Mouse (Mus musculus): ENCODE measurements around the gene Homez. TPM values are rescaled to one million over a fixed set of nuclear protein-coding genes. Genes with fewer than 3 reads are reported as not detected.

Gene Homez
- polyA plus RNA-seq, 1 experiment = not detected

GRCm38 (mm10) chr14:54894296-54895151, 23.8 kb upstream of the Homez start:
- Histone ChIP-seq H3K4me3 (ENCODE audit: insufficient read depth, low read depth, low read length) (peak overlapping the region; percentile 73), H3K4me1 (ENCODE audit: control insufficient read depth, insufficient read depth, low read length) (no peaks in the 10 kb centered on the region), H3K27ac (ENCODE audit: insufficient read depth, low read depth, low read length) (peak overlapping the region; percentile 33; the same call in 1 of the 2 replicates)
- no peak for TF ChIP-seq POLR2A (IDR thresholded peaks at IDR 0.05; ENCODE audit: insufficient read depth, low read depth, low read length)
- no peak for TF ChIP-seq CTCF (IDR thresholded peaks at IDR 0.05; ENCODE audit: insufficient read depth, low read depth, low read length)
- under 1% methylated on average over 54 of the region's 54 CpGs for WGBS

GRCm38 (mm10) chr14:54893651-54894181, 23.0 kb upstream of the Homez start:
- WGBS = under 1% methylated on average over 38 of the region's 38 CpGs
- H3K4me3 ChIP-seq (ENCODE audit: insufficient read depth, low read depth, low read length) = peak overlapping the region; percentile 73
- TF ChIP-seq POLR2A (IDR thresholded peaks at IDR 0.05; ENCODE audit: insufficient read depth, low read depth, low read length) = peak; percentile 42; the same call in 1 of the 2 replicates
- TF ChIP-seq CTCF (IDR thresholded peaks at IDR 0.05; ENCODE audit: insufficient read depth, low read depth, low read length) = no peak
- H3K4me1 ChIP-seq (ENCODE audit: control insufficient read depth, insufficient read depth, low read length) = no peaks in the 10 kb centered on the region
- H3K27ac ChIP-seq (ENCODE audit: insufficient read depth, low read depth, low read length) = peak overlapping the region; percentile 87

GRCm38 (mm10) chr14:54892200-54892599, 21.4 kb upstream of the Homez start, which contains the start of gene Pabpn1:
TSS of gene Pabpn1 (plus strand) at chr14:54892500.
- H3K4me1 ChIP-seq (ENCODE audit: control insufficient read depth, insufficient read depth, low read length) = no peaks in the 10 kb centered on the region
- no peak within 1 kb of the TSS for H3K4me3 ChIP-seq (ENCODE audit: insufficient read depth, low read depth, low read length)
- WGBS = 87% methylated on average over 3 of the region's 3 CpGs
- peak within 1 kb of the TSS; percentile 87 for H3K27ac ChIP-seq (ENCODE audit: insufficient read depth, low read depth, low read length)
- TF ChIP-seq CTCF (IDR thresholded peaks at IDR 0.05; ENCODE audit: insufficient read depth, low read depth, low read length) (no peak), POLR2A (IDR thresholded peaks at IDR 0.05; ENCODE audit: insufficient read depth, low read depth, low read length) (no peak)

GRCm38 (mm10) chr14:54885309-54885708, 14.5 kb upstream of the Homez start:
- peaks cover 23% of the 10 kb centered on the region for H3K4me1 ChIP-seq (ENCODE audit: control insufficient read depth, insufficient read depth, low read length)
- H3K4me3 ChIP-seq (ENCODE audit: insufficient read depth, low read depth, low read length) = no peak overlapping the region
- H3K27ac ChIP-seq (ENCODE audit: insufficient read depth, low read depth, low read length) = no peak overlapping the region
- WGBS = 90% methylated on average over 11 of the region's 11 CpGs
- TF ChIP-seq POLR2A (IDR thresholded peaks at IDR 0.05; ENCODE audit: insufficient read depth, low read depth, low read length) (no peak), CTCF (IDR thresholded peaks at IDR 0.05; ENCODE audit: insufficient read depth, low read depth, low read length) (no peak)

- Histone ChIP-seq H3K4me1 (ENCODE audit: control insufficient read depth, insufficient read depth, low read length) (peaks cover 23% of the 10 kb centered on the region), H3K4me3 (ENCODE audit: insufficient read depth, low read depth, low read length) (peak overlapping the region; percentile 72), H3K27ac (ENCODE audit: insufficient read depth, low read depth, low read length) (peak overlapping the region; percentile 58; the same call in 1 of the 2 replicates)
- 34% methylated on average over 21 of the region's 21 CpGs for WGBS
- TF ChIP-seq CTCF (IDR thresholded peaks at IDR 0.05; ENCODE audit: insufficient read depth, low read depth, low read length) (no peak), POLR2A (IDR thresholded peaks at IDR 0.05; ENCODE audit: insufficient read depth, low read depth, low read length) (no peak)
These were observed 13.4 kb upstream of the Homez start for GRCm38 (mm10) chr14:54884022-54884712.

GRCm38 (mm10) chr14:54883154-54884021, 12.6 kb upstream of the Homez start, which contains the start of the genes Bcl2l2 and Gm20521:
TSS of gene Bcl2l2 (plus strand) at chr14:54883377.
TSS of gene Gm20521 (plus strand) at chr14:54883441.
- under 1% methylated on average over 27 of the region's 27 CpGs for WGBS
- TF ChIP-seq POLR2A (IDR thresholded peaks at IDR 0.05; ENCODE audit: insufficient read depth, low read depth, low read length) (0 out of 2 replicates have a peak, but pooled peaks have one; percentile 30), CTCF (IDR thresholded peaks at IDR 0.05; ENCODE audit: insufficient read depth, low read depth, low read length) (no peak)

GRCm38 (mm10) chr14:54877048-54877715, 6.4 kb upstream of the Homez start, which contains the start of gene Ppp1r3e:
TSS of gene Ppp1r3e (minus strand) at chr14:54877550.
- Histone ChIP-seq H3K4me3 (ENCODE audit: insufficient read depth, low read depth, low read length) (peak within 1 kb of the TSS; percentile 81), H3K27ac (ENCODE audit: insufficient read depth, low read depth, low read length) (peak within 1 kb of the TSS; percentile 88), H3K4me1 (ENCODE audit: control insufficient read depth, insufficient read depth, low read length) (peaks cover 3% of the 10 kb centered on the region; the same call in 1 of the 2 replicates)
- under 1% methylated on average over 61 of the region's 61 CpGs for WGBS
- TF ChIP-seq POLR2A (IDR thresholded peaks at IDR 0.05; ENCODE audit: insufficient read depth, low read depth, low read length) = no peak; the same call in 1 of the 2 replicates
- no peak for TF ChIP-seq CTCF (IDR thresholded peaks at IDR 0.05; ENCODE audit: insufficient read depth, low read depth, low read length)

More at GRCm38 (mm10) chr14:54883154-54884021, 12.6 kb upstream of the Homez start, which contains the start of the genes Bcl2l2 and Gm20521:
- Histone ChIP-seq H3K4me3 (ENCODE audit: insufficient read depth, low read depth, low read length) (peak within 1 kb of the TSS; percentile 72), H3K4me1 (ENCODE audit: control insufficient read depth, insufficient read depth, low read length) (peaks cover 23% of the 10 kb centered on the region), H3K27ac (ENCODE audit: insufficient read depth, low read depth, low read length) (peak within 1 kb of the TSS; percentile 75)

Data from olfactory bulb, adult 2 months (tissue).